Mouse (Mus musculus) embryonic facial prominence, embryonic 10.5 days (tissue): ENCODE measurements around the gene Cd200. TPM values are rescaled to one million over a fixed set of nuclear protein-coding genes. Genes with fewer than 3 reads are reported as not detected.
"Not testable (repeated sequence)": the region's sequence is repeated elsewhere in the genome, so short reads cannot be mapped to it uniquely, and the experiment has no call there.

Experiments
- DNase-seq: peaks from one replicate; pipeline ENCODE4 v3.0.0-alpha.2; 2017; ENCODE audit warnings: low spot score
- H3K27ac ChIP-seq: fragments of 300-500 bp; sonication (generic); replicated peaks from 2 replicates; pipeline ENCODE4 v1.5.1; 2016; ENCODE audit warnings: mild to moderate bottlenecking
- H3K27me3 ChIP-seq: fragments of 300-500 bp; sonication (generic); replicated peaks from 2 replicates; pipeline ENCODE4 v1.6.1; 2016; ENCODE audit warnings: low read depth, mild to moderate bottlenecking; ENCODE audit not compliant: poor library complexity, severe bottlenecking
- H3K36me3 ChIP-seq: fragments of 300-500 bp; sonication (generic); replicated peaks from 2 replicates; pipeline ENCODE4 v1.6.1; 2016; ENCODE audit warnings: mild to moderate bottlenecking, moderate library complexity
- H3K4me1 ChIP-seq: fragments of 300-500 bp; sonication (generic); 2 replicates; pipeline ENCODE4 v1.6.1; 2016
- H3K4me3 ChIP-seq: fragments of 300-500 bp; sonication (generic); 2 replicates; pipeline ENCODE4 v1.5.1; 2016; ENCODE audit warnings: mild to moderate bottlenecking, moderate library complexity
- H3K9me3 ChIP-seq: fragments of 300-500 bp; sonication (generic); 2 replicates; pipeline ENCODE4 v1.6.1; 2016; ENCODE audit warnings: mild to moderate bottlenecking
- WGBS: fragments of 180-500 bp; shearing (Covaris S2); methylation state at CpG from one replicate; pipeline ENCODE4 v1.1.7; 2016; 5-methylcytosine and 5-hydroxymethylcytosine counted together
- polyA plus RNA-seq: library from polyadenylated mRNA; unstranded; fragments of >200 nt; fragmentation: Nextera tagmentation; extraction: Ambion mirVana; gene quantifications from 2 replicates; pipeline ENCODE4 v1.2.1, GENCODE M21; 2016

The Cd200 gene
- polyA plus RNA-seq, 1 experiment from 2014 or later = 8.1 TPM

GRCm38 (mm10) chr16:45349523-45350298 lies 59.1 kb downstream of the Cd200 start:
- no peak for DNase-seq
- 78% methylated on average over 3 of the region's 3 CpGs for WGBS

GRCm38 (mm10) chr16:45348238-45348637 lies 60.6 kb downstream of the Cd200 start:
- H3K27ac ChIP-seq, H3K4me3 ChIP-seq, DNase-seq, H3K4me1 ChIP-seq, H3K36me3 ChIP-seq, H3K27me3 ChIP-seq, H3K9me3 ChIP-seq: not testable (repeated sequence)
- 93% methylated on average over 9 of the region's 9 CpGs for WGBS

More at GRCm38 (mm10) chr16:45349523-45350298, 59.1 kb downstream of the Cd200 start:
- H3K27ac ChIP-seq = no peak overlapping the region
- no peaks in the 10 kb centered on the region for H3K36me3 ChIP-seq
- no peak overlapping the region for H3K4me3 ChIP-seq
- H3K9me3 ChIP-seq = no peaks in the 10 kb centered on the region
- H3K27me3 ChIP-seq = no peaks in the 10 kb centered on the region
- H3K4me1 ChIP-seq = no peaks in the 10 kb centered on the region

- Histone ChIP-seq H3K4me1 (no peaks in the 10 kb centered on the region), H3K4me3 (no peak overlapping the region), H3K27ac (no peak overlapping the region), H3K27me3 (no peaks in the 10 kb centered on the region), H3K36me3 (no peaks in the 10 kb centered on the region), H3K9me3 (no peaks in the 10 kb centered on the region)
- no peak for DNase-seq
- 89% methylated on average over 5 of the region's 5 CpGs for WGBS
Observed at GRCm38 (mm10) chr16:45346930-45347387, 61.9 kb downstream of the Cd200 start.

GRCm38 (mm10) chr16:45346367-45346766 lies 62.5 kb downstream of the Cd200 start:
- Histone ChIP-seq H3K27me3 (no peaks in the 10 kb centered on the region), H3K4me3 (no peak overlapping the region), H3K27ac (no peak overlapping the region), H3K4me1 (no peaks in the 10 kb centered on the region), H3K9me3 (no peaks in the 10 kb centered on the region), H3K36me3 (no peaks in the 10 kb centered on the region)
- 95% methylated on average over 2 of the region's 2 CpGs for WGBS
- DNase-seq = no peak

- no peak overlapping the region for H3K27ac ChIP-seq
- H3K4me3 ChIP-seq = no peak overlapping the region
- DNase-seq = no peak
- no peaks in the 10 kb centered on the region for H3K36me3 ChIP-seq
- no peaks in the 10 kb centered on the region for H3K9me3 ChIP-seq
- WGBS = 72% methylated on average over 2 of the region's 2 CpGs
- H3K27me3 ChIP-seq = no peaks in the 10 kb centered on the region
- no peaks in the 10 kb centered on the region for H3K4me1 ChIP-seq
Observed at GRCm38 (mm10) chr16:45344879-45345278, 64.0 kb downstream of the Cd200 start.

- Histone ChIP-seq H3K27me3 (no peaks in the 10 kb centered on the region), H3K36me3 (no peaks in the 10 kb centered on the region), H3K27ac (no peak overlapping the region), H3K4me3 (no peak overlapping the region), H3K4me1 (no peaks in the 10 kb centered on the region), H3K9me3 (no peaks in the 10 kb centered on the region)
- 36% methylated on average over 1 of the region's 1 CpGs for WGBS
- DNase-seq = peak; percentile 32
Observed at GRCm38 (mm10) chr16:45336478-45336877, 72.4 kb downstream of the Cd200 start.

- Histone ChIP-seq H3K27me3 (no peaks in the 10 kb centered on the region), H3K36me3 (no peaks in the 10 kb centered on the region), H3K9me3 (no peaks in the 10 kb centered on the region), H3K4me1 (no peaks in the 10 kb centered on the region), H3K27ac (no peak overlapping the region), H3K4me3 (no peak overlapping the region)
- 89% methylated on average over 5 of the region's 5 CpGs for WGBS
- DNase-seq = no peak
Observed at GRCm38 (mm10) chr16:45334891-45335290, 74.0 kb downstream of the Cd200 start.

GRCm38 (mm10) chr16:45334376-45334765 lies 74.5 kb downstream of the Cd200 start:
- H3K4me1 ChIP-seq = peaks cover 3% of the 10 kb centered on the region; the same call in 1 of the 2 replicates
- no peaks in the 10 kb centered on the region for H3K27me3 ChIP-seq
- 75% methylated on average over 2 of the region's 2 CpGs for WGBS
- H3K27ac ChIP-seq = no peak overlapping the region
- no peak overlapping the region for H3K4me3 ChIP-seq
- DNase-seq = no peak
- no peaks in the 10 kb centered on the region for H3K9me3 ChIP-seq
- H3K36me3 ChIP-seq = no peaks in the 10 kb centered on the region

GRCm38 (mm10) chr16:45333678-45334375 lies 75.0 kb downstream of the Cd200 start:
- Histone ChIP-seq H3K27ac (no peak overlapping the region), H3K36me3 (no peaks in the 10 kb centered on the region), H3K9me3 (no peaks in the 10 kb centered on the region), H3K4me1 (peaks cover 3% of the 10 kb centered on the region; the same call in 1 of the 2 replicates), H3K4me3 (no peak overlapping the region), H3K27me3 (no peaks in the 10 kb centered on the region)
- WGBS = 87% methylated on average over 8 of the region's 8 CpGs
- no peak for DNase-seq

GRCm38 (mm10) chr16:45332591-45332990 lies 76.3 kb downstream of the Cd200 start:
- Histone ChIP-seq H3K4me1 (peaks cover 3% of the 10 kb centered on the region; the same call in 1 of the 2 replicates), H3K4me3 (no peak overlapping the region), H3K36me3 (no peaks in the 10 kb centered on the region), H3K9me3 (no peaks in the 10 kb centered on the region), H3K27ac (no peak overlapping the region), H3K27me3 (no peaks in the 10 kb centered on the region)
- no peak for DNase-seq
- 88% methylated on average over 8 of the region's 8 CpGs for WGBS
